Mouse (Mus musculus) gastrocnemius, adult 2 months (tissue): ENCODE data around the gene Lemd1. TPM values are rescaled to one million over a fixed set of nuclear protein-coding genes. Genes with fewer than 3 reads are reported as not detected.

Experiments
- DNase-seq: peaks from one replicate; pipeline ENCODE4 v3.0.0; 2022
- H3K27ac ChIP-seq: fragments of 200-600 bp; 2 replicates; pipeline ENCODE4 v1.8.1; 2022; ENCODE audit warnings: mild to moderate bottlenecking
- H3K4me3 ChIP-seq: fragments of 200-600 bp; 2 replicates; pipeline ENCODE4 v1.8.1; 2022; ENCODE audit warnings: mild to moderate bottlenecking, moderate library complexity
- CTCF ChIP-seq: fragments of 200-600 bp; IDR thresholded peaks from 2 replicates; pipeline ENCODE4 v1.8.1; 2022; ENCODE audit warnings: antibody characterized with exemption, mild to moderate bottlenecking, moderate library complexity
- intact Hi-C: fragments of 180-260 bp; cut with DNase I; formaldehyde crosslinking; loops from one replicate; pipeline ENCODE4 v1.15.1; 2025
- total RNA-seq, 2 experiments: library from RNA; stranded (reverse); gene quantifications; 2 replicates each; pipeline ENCODE4 v1.2.3; 2021

Gene Lemd1
- total RNA-seq, 2 experiments from 2014 or later = not detected

- H3K4me3 ChIP-seq = peak overlapping the region; percentile 66
- H3K27ac ChIP-seq = peak overlapping the region; percentile 6; the same call in 1 of the 2 replicates
- TF ChIP-seq CTCF = peak; percentile 84
- peak; percentile 70 for DNase-seq
- intact Hi-C loops = loop anchor here (1.0 to 2.0 kb wide), 2 partner anchors 94 to 145 kb away; no protein-coding TSS in a partner anchor
These were observed 21.0 kb downstream of the Lemd1 start for GRCm38 (mm10) chr1:132212218-132212617.

GRCm38 (mm10) chr1:132213076-132213475, 21.8 kb downstream of the Lemd1 start:
- Histone ChIP-seq H3K4me3 (no peak overlapping the region), H3K27ac (no peak overlapping the region)
- TF ChIP-seq CTCF = no peak
- intact Hi-C loops = loop anchor here (2.0 kb wide), 1 partner anchor 144 kb away; no protein-coding TSS in a partner anchor
- DNase-seq = no peak

GRCm38 (mm10) chr1:132216276-132216675, 25.0 kb downstream of the Lemd1 start:
- TF ChIP-seq CTCF = no peak
- no peak for DNase-seq
- intact Hi-C loops = no loop called here
- H3K4me3 ChIP-seq = no peak overlapping the region
- H3K27ac ChIP-seq = no peak overlapping the region

GRCm38 (mm10) chr1:132221627-132222026, 30.4 kb downstream of the Lemd1 start:
- no peak for TF ChIP-seq CTCF
- intact Hi-C loops = no loop called here
- Histone ChIP-seq H3K27ac (no peak overlapping the region), H3K4me3 (no peak overlapping the region)
- no peak for DNase-seq

GRCm38 (mm10) chr1:132222166-132222565, 30.9 kb downstream of the Lemd1 start:
- intact Hi-C loops = no loop called here
- no peak overlapping the region for H3K4me3 ChIP-seq
- TF ChIP-seq CTCF = no peak
- DNase-seq = no peak
- H3K27ac ChIP-seq = no peak overlapping the region

- intact Hi-C loops = no loop called here
- Histone ChIP-seq H3K27ac (no peak overlapping the region), H3K4me3 (no peak overlapping the region)
- DNase-seq = no peak
- no peak for TF ChIP-seq CTCF
These were observed 35.3 kb downstream of the Lemd1 start for GRCm38 (mm10) chr1:132226297-132227080.

- TF ChIP-seq CTCF = no peak
- intact Hi-C loops = no loop called here
- Histone ChIP-seq H3K27ac (no peak within 1 kb of the TSS), H3K4me3 (no peak within 1 kb of the TSS)
- DNase-seq = no peak
These were observed 38.4 kb downstream of the Lemd1 start, which contains the start of gene Gm10188 for GRCm38 (mm10) chr1:132229667-132230066. TSS of gene Gm10188 (minus strand) at chr1:132229767.

- DNase-seq = no peak
- intact Hi-C loops = no loop called here
- TF ChIP-seq CTCF = no peak
- Histone ChIP-seq H3K27ac (no peak overlapping the region), H3K4me3 (no peak overlapping the region)
These were observed 40.4 kb downstream of the Lemd1 start for GRCm38 (mm10) chr1:132231470-132232274.

GRCm38 (mm10) chr1:132233566-132233965, 42.3 kb downstream of the Lemd1 start:
- intact Hi-C loops = no loop called here
- no peak overlapping the region for H3K27ac ChIP-seq
- peak; percentile 40 for TF ChIP-seq CTCF
- H3K4me3 ChIP-seq = no peak overlapping the region
- peak; percentile 47 for DNase-seq

GRCm38 (mm10) chr1:132234757-132235273, 43.6 kb downstream of the Lemd1 start:
- no peak for TF ChIP-seq CTCF
- Histone ChIP-seq H3K4me3 (no peak overlapping the region), H3K27ac (no peak overlapping the region)
- DNase-seq = no peak
- intact Hi-C loops = loop anchor here (5.0 kb wide), 1 partner anchor 113 kb away; no protein-coding TSS in a partner anchor

- intact Hi-C loops = loop anchor here (1.0 to 5.0 kb wide), 2 partner anchors 80 to 115 kb away; no protein-coding TSS in a partner anchor
- peak; percentile 97; the same call in 1 of the 2 replicates for TF ChIP-seq CTCF
- Histone ChIP-seq H3K4me3 (no peak overlapping the region), H3K27ac (no peak overlapping the region)
- DNase-seq = peak; percentile 57
These were observed 46.4 kb downstream of the Lemd1 start for GRCm38 (mm10) chr1:132237585-132238159.

GRCm38 (mm10) chr1:132245010-132245409, 53.8 kb downstream of the Lemd1 start:
- Histone ChIP-seq H3K27ac (no peak overlapping the region), H3K4me3 (no peak overlapping the region)
- TF ChIP-seq CTCF = no peak
- intact Hi-C loops = no loop called here
- no peak for DNase-seq
